Mouse (Mus musculus): ENCODE data around the gene Samd14.

- TF ChIP-seq POLR2A (IDR thresholded peaks at IDR 0.05; ENCODE audit: control insufficient read depth, low read depth, low read length) (no peak), CTCF (IDR thresholded peaks at IDR 0.05; ENCODE audit: control insufficient read depth, insufficient read depth, insufficient replicate concordance, low read depth, low read length) (no peak)
Observed at GRCm38 (mm10) chr11:94987851-94988250, 21.8 kb upstream of the Samd14 start.
